Mouse (Mus musculus) midbrain, embryonic 15.5 days (tissue): ENCODE data around the gene Esp36. TPM values are rescaled to one million over a fixed set of nuclear protein-coding genes. Genes with fewer than 3 reads are reported as not detected.
"Not testable (repeated sequence)": the region's sequence is repeated elsewhere in the genome, so short reads cannot be mapped to it uniquely, and the experiment has no call there.

Experiments used
- ATAC-seq: fragments of 200-750 bp; cut with Nextera tagmentation; replicated peaks from 2 replicates; pipeline ENCODE4 v1.8.0; 2017; ENCODE audit warnings: moderate TSS enrichment
- H3K27ac ChIP-seq: fragments of 300-500 bp; sonication (generic); 2 replicates; pipeline ENCODE4 v1.5.1; 2015; ENCODE audit warnings: mild to moderate bottlenecking, inconsistent platforms
- H3K27me3 ChIP-seq: fragments of 300-500 bp; sonication (generic); replicated peaks from 2 replicates; pipeline ENCODE4 v1.6.1; 2015; ENCODE audit warnings: inconsistent platforms
- H3K36me3 ChIP-seq: fragments of 300-500 bp; sonication (generic); replicated peaks from 2 replicates; pipeline ENCODE4 v1.6.1; 2015; ENCODE audit warnings: inconsistent platforms
- H3K4me1 ChIP-seq: fragments of 300-500 bp; sonication (generic); 2 replicates; pipeline ENCODE4 v1.6.1; 2015; ENCODE audit warnings: inconsistent platforms
- H3K4me2 ChIP-seq: fragments of 300-500 bp; sonication (generic); 2 replicates; pipeline ENCODE4 v1.6.1; 2015; ENCODE audit warnings: inconsistent platforms, mild to moderate bottlenecking, moderate library complexity
- H3K4me3 ChIP-seq: fragments of 300-500 bp; sonication (generic); 2 replicates; pipeline ENCODE4 v1.5.1; 2015; ENCODE audit warnings: mild to moderate bottlenecking, inconsistent platforms
- H3K9ac ChIP-seq: fragments of 300-500 bp; sonication (generic); 2 replicates; pipeline ENCODE4 v1.6.1; 2015; ENCODE audit warnings: mild to moderate bottlenecking, inconsistent platforms
- H3K9me3 ChIP-seq: fragments of 300-500 bp; sonication (generic); 2 replicates; pipeline ENCODE4 v1.6.1; 2016; ENCODE audit warnings: inconsistent platforms
- WGBS: fragments of 180-500 bp; shearing (Covaris S2); methylation state at CpG from one replicate; pipeline ENCODE4 v1.1.7; 2015; ENCODE audit warnings: mixed read lengths; 5-methylcytosine and 5-hydroxymethylcytosine counted together
- polyA plus RNA-seq: library from polyadenylated mRNA; unstranded; fragments of >200 nt; fragmentation: Nextera tagmentation; extraction: Ambion mirVana; gene quantifications from 2 replicates; pipeline ENCODE4 v1.2.1, GENCODE M21; 2015

The Esp36 gene
- not detected in 2 replicates for polyA plus RNA-seq

GRCm38 (mm10) chr17:38420085-38420484, at the start of gene Esp36:
Gene Esp36 (minus strand): TSS chr17:38420185.
- Histone ChIP-seq H3K27me3 (no peaks in the 10 kb centered on the region), H3K4me2 (no peak within 1 kb of the TSS), H3K36me3 (no peaks in the 10 kb centered on the region), H3K4me3 (no peak within 1 kb of the TSS), H3K9ac (no peak within 1 kb of the TSS), H3K4me1 (no peaks in the 10 kb centered on the region), H3K9me3 (peaks cover 5% of the 10 kb centered on the region; the same call in 1 of the 2 replicates), H3K27ac (no peak within 1 kb of the TSS)
- WGBS = 82% methylated on average over 2 of the region's 2 CpGs
- no peak for ATAC-seq

DNA sequence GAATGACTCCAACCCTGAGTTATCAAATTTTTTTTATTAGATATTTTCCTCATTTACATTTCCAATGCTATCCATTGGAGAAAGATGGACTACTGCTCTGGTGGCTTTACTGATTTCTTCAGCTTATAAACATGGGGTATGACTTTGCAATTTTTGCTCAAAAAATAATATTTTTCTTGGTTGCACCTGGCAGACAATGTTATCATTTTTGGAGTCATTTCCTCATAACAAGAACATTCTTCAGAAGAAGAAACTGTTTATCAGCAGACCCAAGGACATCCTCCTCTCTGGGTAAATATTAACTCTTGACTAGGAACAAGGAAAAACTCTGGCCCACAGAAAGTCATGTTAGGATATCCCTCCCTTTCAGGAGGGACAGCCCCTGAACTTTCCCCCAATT, 36.2 kb upstream of the Esp36 start:
- not testable (repeated sequence) for H3K4me1 ChIP-seq, H3K27me3 ChIP-seq, H3K27ac ChIP-seq, H3K4me2 ChIP-seq, H3K9ac ChIP-seq, ATAC-seq, H3K9me3 ChIP-seq, H3K4me3 ChIP-seq, H3K36me3 ChIP-seq

DNA sequence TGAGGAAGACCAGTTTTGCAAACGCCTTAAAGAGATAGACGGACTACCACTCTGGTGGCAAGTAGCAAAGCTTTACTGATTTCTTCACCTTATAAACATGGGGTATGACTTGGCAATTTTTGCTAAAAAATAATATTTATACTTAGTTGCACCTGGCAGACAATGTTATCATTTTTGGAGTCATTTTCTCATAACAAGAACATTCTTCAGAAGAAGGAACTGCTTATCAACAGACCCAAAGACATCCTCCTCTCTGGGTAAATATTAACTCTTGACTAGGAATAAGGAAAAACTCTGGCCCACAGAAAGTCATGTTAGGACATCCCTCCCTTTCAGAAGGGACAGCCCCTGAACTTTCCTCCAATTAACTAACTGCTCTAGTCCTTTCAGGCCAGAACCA, 30.7 kb upstream of the Esp36 start:
- no peak overlapping the region for H3K9ac ChIP-seq
- H3K4me1 ChIP-seq = no peaks in the 10 kb centered on the region
- WGBS = 90% methylated on average over 2 of the region's 2 CpGs
- no peak for ATAC-seq
- no peaks in the 10 kb centered on the region for H3K36me3 ChIP-seq
- no peaks in the 10 kb centered on the region for H3K27me3 ChIP-seq
- no peak overlapping the region for H3K27ac ChIP-seq
- H3K4me3 ChIP-seq = no peak overlapping the region
- H3K9me3 ChIP-seq = peaks cover 4% of the 10 kb centered on the region; the same call in 1 of the 2 replicates
- H3K4me2 ChIP-seq = no peak overlapping the region

DNA sequence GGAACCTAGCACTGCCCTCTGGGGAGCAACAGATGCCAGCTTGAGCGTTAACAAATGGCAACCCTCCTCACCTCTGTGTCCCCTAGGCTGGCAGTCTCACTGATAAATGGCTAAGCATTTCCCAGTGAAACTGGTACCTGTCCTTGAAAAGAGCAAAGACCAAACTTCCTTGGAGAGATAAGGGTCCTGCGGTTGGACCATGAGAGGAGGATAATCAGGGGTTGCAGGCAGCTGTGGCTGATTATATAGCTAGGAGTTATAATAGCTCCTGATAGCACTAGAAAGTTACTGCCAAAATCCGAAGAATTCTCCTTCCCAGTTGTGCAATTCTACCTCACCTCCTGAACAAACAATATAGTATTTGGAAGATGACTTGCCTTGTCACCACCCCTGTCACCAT, 13.8 kb downstream of the Esp36 start:
- WGBS = 78% methylated on average over 3 of the region's 3 CpGs
- Histone ChIP-seq H3K4me1 (no peaks in the 10 kb centered on the region), H3K9ac (no peak overlapping the region), H3K27ac (no peak overlapping the region), H3K4me2 (no peak overlapping the region), H3K36me3 (no peaks in the 10 kb centered on the region), H3K27me3 (no peaks in the 10 kb centered on the region), H3K9me3 (peaks cover 6% of the 10 kb centered on the region; the same call in 1 of the 2 replicates), H3K4me3 (no peak overlapping the region)
- no peak for ATAC-seq

DNA sequence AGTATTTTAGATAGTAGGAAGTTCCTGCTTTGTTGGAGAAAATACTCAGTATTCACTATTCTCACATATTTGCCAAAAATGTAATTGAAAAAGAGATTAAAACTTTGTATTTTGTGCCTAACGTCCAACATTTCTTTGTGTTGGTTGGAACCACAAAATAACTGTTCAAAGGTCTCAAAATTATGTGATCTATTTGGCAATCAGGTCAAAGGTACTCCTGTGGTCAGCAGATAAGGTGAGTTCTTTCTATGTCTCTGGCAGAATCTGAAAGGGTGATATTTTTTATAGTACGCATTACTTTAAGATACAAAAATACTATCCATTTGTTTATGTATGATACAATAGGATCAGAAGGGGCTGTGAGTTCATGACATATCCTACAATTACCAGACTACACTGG, 28.2 kb downstream of the Esp36 start:
- Histone ChIP-seq H3K4me3 (no peak overlapping the region), H3K9ac (no peak overlapping the region), H3K36me3 (no peaks in the 10 kb centered on the region), H3K27ac (no peak overlapping the region), H3K27me3 (no peaks in the 10 kb centered on the region), H3K4me2 (no peak overlapping the region), H3K4me1 (no peaks in the 10 kb centered on the region), H3K9me3 (peaks cover 9% of the 10 kb centered on the region; the same call in 1 of the 2 replicates)
- ATAC-seq = no peak
- WGBS = 71% methylated on average over 2 of the region's 2 CpGs

Other genes starting within 250 kb of the Esp36 start
- gene Olfr134, start 248.8 kb downstream of the Esp36 start, polyA plus RNA-seq = not detected in 2 replicates
- gene Olfr135, start 215.8 kb downstream of the Esp36 start, polyA plus RNA-seq = not detected in 2 replicates
- not detected in 2 replicates for gene Olfr138, start 159.2 kb downstream of the Esp36 start, polyA plus RNA-seq
- not detected in 2 replicates for gene Olfr137, start 112.6 kb downstream of the Esp36 start, polyA plus RNA-seq
- not detected in 2 replicates for gene Olfr136, start 90.4 kb downstream of the Esp36 start, polyA plus RNA-seq
- gene Esp34, start 134.0 kb upstream of the Esp36 start, polyA plus RNA-seq = not detected in 2 replicates
- gene Esp31, start 219.3 kb upstream of the Esp36 start, polyA plus RNA-seq = not detected in 2 replicates